14 mouse cellular contexts compared by ENCODE assay signal in the genomic region with DNA sequence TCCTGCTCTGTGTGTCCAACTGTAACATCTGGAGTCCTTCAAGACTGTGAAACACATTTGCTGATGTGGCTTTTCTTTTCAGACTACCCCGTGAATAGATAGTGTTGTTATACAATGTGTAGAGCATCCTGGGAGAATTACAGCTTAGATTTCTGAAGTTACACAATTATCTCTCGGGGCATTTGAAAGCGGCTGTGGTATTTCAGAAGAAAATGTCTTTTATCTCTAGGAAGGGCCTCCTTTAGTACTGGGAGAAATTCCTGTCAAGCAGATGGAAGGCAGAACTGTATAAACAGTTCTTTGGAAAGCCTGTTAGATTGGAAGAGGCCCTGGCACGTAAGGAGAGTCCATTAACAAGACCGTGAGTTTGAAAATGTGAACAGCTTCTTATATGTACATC.
A peak's percentile ranks its signal among the peaks of the same experiment; 100 is the strongest.
DNase-seq lines count a peak whose midpoint lies in the region; ATAC-seq and TF ChIP-seq lines count a peak whose summit lies in the region.
"Had no signal": no experiment of that assay in that cellular context is flagged by ENCODE, and none has a peak within 500 bp of the region (broad histone marks: within the 10 kb centered on the region; RNA-seq: fewer than 3 reads in every experiment).

No protein-coding gene starts in this region.

- peaks cover 9% of the 10 kb centered on the region for H3K4me1 ChIP-seq in lung, embryonic 16.5 days (replicated peaks; ENCODE audit: control insufficient read depth, insufficient read depth, low read length)
- peaks cover 8% of the 10 kb centered on the region; the same call in 1 of the 2 replicates for H3K4me1 ChIP-seq in heart, postnatal 0 days (ENCODE audit: control insufficient read depth, insufficient read depth)
- no peaks in the 10 kb centered on the region for H3K4me1 ChIP-seq in stomach, postnatal 0 days (replicated peaks; ENCODE audit: control insufficient read depth, insufficient read depth)
- H3K4me1 ChIP-seq in midbrain, postnatal 0 days (ENCODE audit: insufficient read depth, low read length) = no peaks in the 10 kb centered on the region; the same call in 1 of the 2 replicates

- no peak overlapping the region for H3K4me3 ChIP-seq in lung, embryonic 16.5 days (ENCODE audit: low read length)
- no peak overlapping the region for H3K4me3 ChIP-seq in heart, postnatal 0 days (ENCODE audit: low read depth, low read length)
- H3K4me3 ChIP-seq in stomach, postnatal 0 days (ENCODE audit: low read depth, low read length) = no peak overlapping the region
- no peak overlapping the region for H3K4me3 ChIP-seq in midbrain, postnatal 0 days (ENCODE audit: low read depth, low read length)
- H3K4me3 ChIP-seq: forebrain, embryonic 10.5 days; midbrain, embryonic 15.5 days had no signal

- DNase-seq in heart, adult 18-20 months = peak; percentile 41 to 46
- DNase-seq in heart, postnatal 25 days (ENCODE audit: low spot score) = no peak
- no peak for DNase-seq in lung, postnatal 14 days
- peak; percentile 40 for DNase-seq in heart, postnatal 0 days (ENCODE audit: low spot score)
- no peak for DNase-seq in stomach, postnatal 0 days (ENCODE audit: low spot score)
- DNase-seq in gastrocnemius, adult 18-20 months (ENCODE audit: low spot score) = no peak
- DNase-seq in midbrain, postnatal 0 days (ENCODE audit: low spot score) = no peak
- DNase-seq: adrenal gland, adult 2 months; gastrocnemius, postnatal 10 days had no signal

- no peak for TF ChIP-seq EP300 in heart, postnatal 0 days (IDR thresholded peaks at IDR 0.05; ENCODE audit: low read depth)
- no peak for TF ChIP-seq EP300 in stomach, postnatal 0 days (optimal IDR thresholded peaks at IDR 0.05)

- no peak for TF ChIP-seq CTCF in heart, postnatal 0 days (IDR thresholded peaks at IDR 0.05; ENCODE audit: low read depth)
- no peak for TF ChIP-seq CTCF in stomach, postnatal 0 days (IDR thresholded peaks at IDR 0.05; ENCODE audit: low read depth)
- TF ChIP-seq CTCF in midbrain, postnatal 0 days (IDR thresholded peaks at IDR 0.05) = no peak

- peaks cover 4% of the 10 kb centered on the region; the same call in 1 of the 2 replicates for H3K9me3 ChIP-seq in lung, embryonic 16.5 days (ENCODE audit: control insufficient read depth, low read length)
- no peaks in the 10 kb centered on the region for H3K9me3 ChIP-seq in heart, postnatal 0 days (replicated peaks; ENCODE audit: control insufficient read depth, low read length)
- H3K9me3 ChIP-seq in stomach, postnatal 0 days (ENCODE audit: control insufficient read depth, low read length) = no peaks in the 10 kb centered on the region
- no peaks in the 10 kb centered on the region for H3K9me3 ChIP-seq in midbrain, postnatal 0 days (ENCODE audit: low read length)
- H3K9me3 ChIP-seq: forebrain, embryonic 10.5 days; midbrain, embryonic 15.5 days had no signal

- no peaks in the 10 kb centered on the region for H3K36me3 ChIP-seq in lung, embryonic 16.5 days (ENCODE audit: control insufficient read depth, insufficient read depth, low read length)
- no peaks in the 10 kb centered on the region for H3K36me3 ChIP-seq in heart, postnatal 0 days (replicated peaks; ENCODE audit: control insufficient read depth, insufficient read depth, low read length)
- H3K36me3 ChIP-seq in stomach, postnatal 0 days (ENCODE audit: control insufficient read depth, insufficient read depth, low read length) = no peaks in the 10 kb centered on the region
- no peaks in the 10 kb centered on the region for H3K36me3 ChIP-seq in midbrain, postnatal 0 days (ENCODE audit: insufficient read depth, low read length)
- H3K36me3 ChIP-seq: forebrain, embryonic 10.5 days; midbrain, embryonic 15.5 days had no signal

- intact Hi-C loops in heart, postnatal 25 days (cut with DNase I) = no loop called here

- 19% methylated on average over 5 of the region's 5 CpGs for WGBS in lung, embryonic 16.5 days
- WGBS in heart, postnatal 0 days = 29% methylated on average over 5 of the region's 5 CpGs
- WGBS in stomach, postnatal 0 days = 26% methylated on average over 5 of the region's 5 CpGs
- WGBS in midbrain, postnatal 0 days = 51% methylated on average over 5 of the region's 5 CpGs

- no peak overlapping the region for H3K4me2 ChIP-seq in lung, embryonic 16.5 days (ENCODE audit: low read depth, low read length)
- H3K4me2 ChIP-seq in heart, postnatal 0 days (ENCODE audit: low read depth, low read length) = no peak overlapping the region
- H3K4me2 ChIP-seq in stomach, postnatal 0 days (replicated peaks; ENCODE audit: low read depth) = no peak overlapping the region
- H3K4me2 ChIP-seq in midbrain, postnatal 0 days (ENCODE audit: low read depth, low read length, poor library complexity, severe bottlenecking) = no peak overlapping the region
- H3K4me2 ChIP-seq: midbrain, embryonic 15.5 days had no signal

- H3K27ac ChIP-seq in lung, embryonic 16.5 days (ENCODE audit: low read length) = peak overlapping the region; percentile 88
- H3K27ac ChIP-seq in heart, postnatal 0 days (ENCODE audit: low read depth) = peak overlapping the region; percentile 64
- H3K27ac ChIP-seq in stomach, postnatal 0 days (replicated peaks) = peak overlapping the region; percentile 73
- no peak overlapping the region for H3K27ac ChIP-seq in midbrain, postnatal 0 days (ENCODE audit: low read depth, low read length)
- H3K27ac ChIP-seq: forebrain, embryonic 10.5 days; midbrain, embryonic 15.5 days had no signal

- ATAC-seq in lung, embryonic 16.5 days (ENCODE audit: low read depth) = peak; percentile 82
- 0 out of 2 replicates have a peak, but pooled peaks have one; percentile 36 for ATAC-seq in heart, postnatal 0 days (ENCODE audit: insufficient read depth, low read depth)
- ATAC-seq in stomach, postnatal 0 days (ENCODE audit: low FRiP score, low TSS enrichment) = peak; percentile 57; the same call in 1 of the 2 replicates
- ATAC-seq in midbrain, postnatal 0 days (ENCODE audit: low FRiP score) = no peak
- ATAC-seq: CD4-positive, CD25-positive, alpha-beta regulatory T cell, adult 4 months; midbrain, embryonic 15.5 days; Patski had no signal

- no peak overlapping the region for H3K9ac ChIP-seq in lung, embryonic 16.5 days (ENCODE audit: low read length)
- no peak overlapping the region for H3K9ac ChIP-seq in heart, postnatal 0 days (replicated peaks; ENCODE audit: low read depth, low read length)
- no peak overlapping the region for H3K9ac ChIP-seq in stomach, postnatal 0 days (ENCODE audit: low read length)
- no peak overlapping the region for H3K9ac ChIP-seq in midbrain, postnatal 0 days (replicated peaks; ENCODE audit: low read length, poor library complexity, severe bottlenecking)
- H3K9ac ChIP-seq: midbrain, embryonic 15.5 days had no signal

- no peaks in the 10 kb centered on the region for H3K27me3 ChIP-seq in lung, embryonic 16.5 days (ENCODE audit: control insufficient read depth, insufficient read depth, low read depth, low read length)
- no peaks in the 10 kb centered on the region for H3K27me3 ChIP-seq in heart, postnatal 0 days (ENCODE audit: control insufficient read depth, insufficient read depth, low read length)
- H3K27me3 ChIP-seq in stomach, postnatal 0 days (ENCODE audit: control insufficient read depth, insufficient read depth, low read length) = no peaks in the 10 kb centered on the region
- no peaks in the 10 kb centered on the region for H3K27me3 ChIP-seq in midbrain, postnatal 0 days (ENCODE audit: insufficient read depth, low read length)
- H3K27me3 ChIP-seq: midbrain, embryonic 15.5 days; Patski had no signal

Comparison
In these comparisons a context has a peak if more than half of its experiments do, and no peak if none do; other contexts are left out.
1. DNase-seq: peak in heart, adult 18-20 months (2 of 2) and heart, postnatal 0 days (single experiment); none in heart, postnatal 25 days (single experiment), lung, postnatal 14 days (single experiment), stomach, postnatal 0 days (single experiment), gastrocnemius, adult 18-20 months (single experiment) and midbrain, postnatal 0 days (single experiment).